Mouse (Mus musculus) embryonic facial prominence, embryonic 12.5 days (tissue): Measurements from ENCODE around the gene Foxo1. TPM values are rescaled to one million over a fixed set of nuclear protein-coding genes. Genes with fewer than 3 reads are reported as not detected.
A peak's percentile ranks its signal among the peaks of the same experiment; 100 is the strongest.

ENCODE experiments used
- ATAC-seq: fragments of 200-750 bp; cut with Nextera tagmentation; 2 replicates; pipeline ENCODE4 v1.8.0; 2017; ENCODE audit not compliant: insufficient number of reproducible peaks, insufficient read depth, low FRiP score, low TSS enrichment
- H3K27ac ChIP-seq: fragments of 300-500 bp; sonication (generic); 2 replicates; pipeline ENCODE4 v1.5.1; 2016; ENCODE audit warnings: mild to moderate bottlenecking
- H3K27me3 ChIP-seq: fragments of 300-500 bp; sonication (generic); 2 replicates; pipeline ENCODE4 v1.6.1; 2016; ENCODE audit warnings: mild to moderate bottlenecking, moderate library complexity
- H3K36me3 ChIP-seq: fragments of 300-500 bp; sonication (generic); 2 replicates; pipeline ENCODE4 v1.6.1; 2016; ENCODE audit warnings: mild to moderate bottlenecking
- H3K4me1 ChIP-seq: fragments of 300-500 bp; sonication (generic); 2 replicates; pipeline ENCODE4 v1.6.1; 2016
- H3K4me2 ChIP-seq: fragments of 300-500 bp; sonication (generic); replicated peaks from 2 replicates; pipeline ENCODE4 v1.6.1; 2016; ENCODE audit warnings: mild to moderate bottlenecking, moderate library complexity
- H3K4me3 ChIP-seq: fragments of 300-500 bp; sonication (generic); 2 replicates; pipeline ENCODE4 v1.5.1; 2016; ENCODE audit warnings: mild to moderate bottlenecking
- H3K9ac ChIP-seq: fragments of 300-500 bp; sonication (generic); 2 replicates; pipeline ENCODE4 v1.6.1; 2016; ENCODE audit warnings: mild to moderate bottlenecking, moderate library complexity
- H3K9me3 ChIP-seq: fragments of 300-500 bp; sonication (generic); 2 replicates; pipeline ENCODE4 v1.6.1; 2016; ENCODE audit warnings: mild to moderate bottlenecking, moderate library complexity
- WGBS: fragments of 180-500 bp; shearing (Covaris S2); methylation state at CpG from one replicate; pipeline ENCODE4 v1.1.7; 2016; 5-methylcytosine and 5-hydroxymethylcytosine counted together
- polyA plus RNA-seq: library from polyadenylated mRNA; unstranded; fragments of >200 nt; fragmentation: Nextera tagmentation; extraction: Ambion mirVana; gene quantifications from 2 replicates; pipeline ENCODE4 v1.2.1, GENCODE M21; 2016

The Foxo1 gene
- polyA plus RNA-seq, 1 experiment from 2014 or later: 7.7 TPM

GRCm38 (mm10) chr3:52269514-52270351 is 1.6 kb downstream of the Foxo1 start:
- peak overlapping the region; percentile 96 for H3K4me2 ChIP-seq
- H3K36me3 ChIP-seq: no peaks in the 10 kb centered on the region
- peak overlapping the region; percentile 47; the same call in 1 of the 2 replicates for H3K27ac ChIP-seq
- ATAC-seq: no peak
- H3K4me1 ChIP-seq: peaks cover 11% of the 10 kb centered on the region; the same call in 1 of the 2 replicates
- H3K9me3 ChIP-seq: no peaks in the 10 kb centered on the region
- H3K9ac ChIP-seq: peak overlapping the region; percentile 77
- H3K4me3 ChIP-seq: peak overlapping the region; percentile 84
- H3K27me3 ChIP-seq: peaks cover 29% of the 10 kb centered on the region
- under 1% methylated on average over 55 of the region's 55 CpGs for WGBS

DNA sequence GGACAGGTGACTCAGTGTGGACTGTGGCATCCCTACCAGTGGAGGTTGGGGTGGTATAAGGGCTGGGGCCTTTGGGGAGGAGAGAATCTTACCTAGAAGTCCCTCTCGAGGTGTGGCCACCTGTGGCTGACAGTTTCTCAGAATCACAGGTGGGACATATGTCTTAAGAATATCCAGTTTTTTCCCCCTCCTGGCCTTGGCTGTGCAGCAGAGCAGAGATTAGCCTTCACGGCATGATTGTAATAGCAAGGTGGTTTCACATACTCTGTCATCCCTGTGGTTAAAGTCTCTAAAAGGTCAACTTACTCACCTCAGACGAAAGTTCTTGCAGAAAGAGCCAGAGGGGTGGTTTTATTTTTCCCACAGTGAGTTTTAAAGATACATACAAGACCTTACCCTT is 2.4 kb downstream of the Foxo1 start:
- H3K4me3 ChIP-seq: peak overlapping the region; percentile 84
- ATAC-seq: no peak
- H3K36me3 ChIP-seq: no peaks in the 10 kb centered on the region
- 10% methylated on average over 3 of the region's 3 CpGs for WGBS
- peak overlapping the region; percentile 77; the same call in 1 of the 2 replicates for H3K9ac ChIP-seq
- H3K27ac ChIP-seq: no peak overlapping the region
- peaks cover 11% of the 10 kb centered on the region; the same call in 1 of the 2 replicates for H3K4me1 ChIP-seq
- peak overlapping the region; percentile 96 for H3K4me2 ChIP-seq
- H3K9me3 ChIP-seq: no peaks in the 10 kb centered on the region
- peaks cover 25% of the 10 kb centered on the region for H3K27me3 ChIP-seq

DNA sequence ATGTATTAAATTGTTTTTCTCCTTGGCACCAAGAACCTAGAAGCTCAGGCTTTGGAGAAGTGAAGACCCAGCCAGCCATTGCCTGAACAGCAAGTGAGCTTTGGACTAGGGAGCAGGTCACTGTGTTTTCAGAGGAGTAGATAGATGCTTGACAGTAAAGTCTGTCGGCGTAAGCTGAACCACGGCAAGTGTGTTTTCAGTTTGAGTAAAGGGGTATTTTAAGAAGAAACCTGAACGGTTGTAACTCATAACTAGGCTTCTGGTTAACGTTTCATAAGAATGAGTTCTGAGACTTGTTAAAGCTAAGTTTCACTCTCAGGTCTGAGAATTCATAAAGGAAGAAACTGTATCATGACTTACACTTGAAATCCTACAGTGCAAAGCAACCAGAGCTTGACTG is 3.2 kb downstream of the Foxo1 start:
- Histone ChIP-seq H3K27ac (no peak overlapping the region), H3K27me3 (peaks cover 16% of the 10 kb centered on the region), H3K4me1 (peaks cover 11% of the 10 kb centered on the region; the same call in 1 of the 2 replicates), H3K9ac (no peak overlapping the region), H3K4me2 (0 out of 2 replicates have a peak overlapping the region, but pooled peaks have one; percentile 96), H3K36me3 (no peaks in the 10 kb centered on the region), H3K4me3 (no peak overlapping the region), H3K9me3 (no peaks in the 10 kb centered on the region)
- no peak for ATAC-seq
- 57% methylated on average over 5 of the region's 5 CpGs for WGBS

- no peak overlapping the region for H3K9ac ChIP-seq
- H3K36me3 ChIP-seq: no peaks in the 10 kb centered on the region
- no peak overlapping the region for H3K4me3 ChIP-seq
- H3K9me3 ChIP-seq: no peaks in the 10 kb centered on the region
- no peak overlapping the region for H3K4me2 ChIP-seq
- 53% methylated on average over 8 of the region's 8 CpGs for WGBS
- H3K4me1 ChIP-seq: peaks cover 7% of the 10 kb centered on the region; the same call in 1 of the 2 replicates
- peaks cover 12% of the 10 kb centered on the region for H3K27me3 ChIP-seq
- ATAC-seq: no peak
- no peak overlapping the region for H3K27ac ChIP-seq
Observed at GRCm38 (mm10) chr3:52272376-52272865, 4.3 kb downstream of the Foxo1 start.

DNA sequence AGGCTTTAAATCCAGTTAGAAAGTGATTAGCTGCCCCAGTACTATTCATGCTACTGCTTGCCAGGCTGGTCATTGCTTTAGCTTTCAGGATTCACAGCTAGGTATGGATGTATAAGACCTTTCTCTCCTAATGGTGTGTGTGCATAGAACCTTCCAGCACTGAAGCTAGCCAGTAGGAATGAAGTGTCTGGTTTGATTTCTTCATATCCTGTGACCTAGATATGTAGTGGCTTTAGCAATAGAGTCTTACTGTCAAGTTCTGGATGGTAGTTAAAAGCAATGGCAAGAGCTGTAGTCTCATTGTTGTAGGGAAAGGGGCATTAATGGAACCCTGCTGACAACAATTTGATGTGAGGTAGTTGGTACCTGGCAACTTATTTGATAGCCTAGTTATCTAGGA is 6.3 kb downstream of the Foxo1 start:
- Histone ChIP-seq H3K27ac (no peak overlapping the region), H3K36me3 (no peaks in the 10 kb centered on the region), H3K9me3 (no peaks in the 10 kb centered on the region), H3K27me3 (peaks cover 8% of the 10 kb centered on the region), H3K4me1 (peaks cover 7% of the 10 kb centered on the region; the same call in 1 of the 2 replicates), H3K4me2 (no peak overlapping the region), H3K9ac (no peak overlapping the region), H3K4me3 (no peak overlapping the region)
- no peak for ATAC-seq

GRCm38 (mm10) chr3:52275037-52275555 is 7.0 kb downstream of the Foxo1 start:
- no peaks in the 10 kb centered on the region for H3K9me3 ChIP-seq

GRCm38 (mm10) chr3:52280681-52281080 is 12.5 kb downstream of the Foxo1 start:
- Histone ChIP-seq H3K27ac (no peak overlapping the region), H3K4me1 (0 out of 2 replicates have a peak, but pooled peaks cover 3% of the 10 kb centered on the region), H3K9ac (no peak overlapping the region), H3K9me3 (no peaks in the 10 kb centered on the region), H3K27me3 (no peaks in the 10 kb centered on the region), H3K36me3 (no peaks in the 10 kb centered on the region), H3K4me3 (no peak overlapping the region), H3K4me2 (no peak overlapping the region)
- WGBS: 83% methylated on average over 1 of the region's 1 CpGs
- no peak for ATAC-seq

More at GRCm38 (mm10) chr3:52275037-52275555, 7.0 kb downstream of the Foxo1 start:
- Histone ChIP-seq H3K4me1 (peaks cover 6% of the 10 kb centered on the region; the same call in 1 of the 2 replicates), H3K27ac (no peak overlapping the region), H3K4me3 (no peak overlapping the region), H3K4me2 (no peak overlapping the region), H3K9ac (no peak overlapping the region), H3K36me3 (no peaks in the 10 kb centered on the region), H3K27me3 (peaks cover 8% of the 10 kb centered on the region)
- ATAC-seq: no peak
- 83% methylated on average over 9 of the region's 9 CpGs for WGBS

DNA sequence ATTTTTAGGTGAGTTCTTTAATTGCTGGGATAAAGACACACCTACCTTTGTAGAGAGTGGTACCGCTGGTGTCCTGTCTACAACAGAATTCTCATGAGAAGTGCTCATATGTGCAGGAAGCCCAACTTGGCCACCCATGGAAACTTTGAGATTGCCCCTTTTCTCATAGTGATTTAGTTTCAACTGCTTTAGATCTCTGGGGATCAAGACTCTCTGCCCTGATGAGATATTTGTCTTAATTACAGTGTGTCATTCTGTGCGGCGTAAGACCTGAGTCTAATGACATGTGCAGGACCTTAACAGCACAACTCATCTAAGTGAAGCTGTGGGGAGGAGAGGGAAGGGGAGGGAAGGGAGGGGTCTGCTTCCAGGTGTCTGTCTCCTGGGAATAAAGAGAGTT is 13.7 kb downstream of the Foxo1 start:
- 0 out of 2 replicates have a peak, but pooled peaks cover 3% of the 10 kb centered on the region for H3K4me1 ChIP-seq
- WGBS: 67% methylated on average over 3 of the region's 3 CpGs
- no peaks in the 10 kb centered on the region for H3K36me3 ChIP-seq
- no peak overlapping the region for H3K27ac ChIP-seq
- no peaks in the 10 kb centered on the region for H3K9me3 ChIP-seq
- ATAC-seq: no peak
- no peak overlapping the region for H3K4me3 ChIP-seq
- no peaks in the 10 kb centered on the region for H3K27me3 ChIP-seq
- H3K4me2 ChIP-seq: no peak overlapping the region
- no peak overlapping the region for H3K9ac ChIP-seq

DNA sequence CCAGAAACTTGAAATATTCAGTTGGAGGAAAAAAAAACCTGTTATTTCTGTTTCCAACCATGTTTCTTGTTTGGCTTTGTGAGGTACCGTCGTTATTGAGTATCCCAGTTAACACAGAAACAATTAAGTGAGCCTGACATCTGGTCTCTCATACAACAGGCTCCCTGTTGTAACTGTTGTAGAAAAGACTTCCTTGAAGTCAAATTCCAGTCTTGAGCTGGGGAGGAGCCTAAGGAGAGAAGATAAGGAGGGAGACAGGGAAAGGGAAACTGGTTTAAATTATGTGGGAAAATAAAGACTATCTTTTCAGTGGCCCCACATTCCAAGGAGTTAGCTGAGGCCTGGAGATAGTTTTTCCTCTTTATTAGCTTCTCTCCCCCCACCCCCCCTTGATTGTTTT is 14.2 kb downstream of the Foxo1 start:
- 0 out of 2 replicates have a peak, but pooled peaks cover 3% of the 10 kb centered on the region for H3K4me1 ChIP-seq
- ATAC-seq: no peak
- no peak overlapping the region for H3K4me2 ChIP-seq
- H3K27me3 ChIP-seq: no peaks in the 10 kb centered on the region
- H3K4me3 ChIP-seq: no peak overlapping the region
- 17% methylated on average over 2 of the region's 2 CpGs for WGBS
- H3K36me3 ChIP-seq: no peaks in the 10 kb centered on the region
- H3K27ac ChIP-seq: no peak overlapping the region
- no peaks in the 10 kb centered on the region for H3K9me3 ChIP-seq
- H3K9ac ChIP-seq: no peak overlapping the region

GRCm38 (mm10) chr3:52283521-52283920 is 15.4 kb downstream of the Foxo1 start:
- Histone ChIP-seq H3K4me1 (0 out of 2 replicates have a peak, but pooled peaks cover 3% of the 10 kb centered on the region), H3K9ac (no peak overlapping the region), H3K27me3 (no peaks in the 10 kb centered on the region), H3K4me2 (no peak overlapping the region), H3K9me3 (no peaks in the 10 kb centered on the region), H3K36me3 (no peaks in the 10 kb centered on the region), H3K27ac (no peak overlapping the region), H3K4me3 (no peak overlapping the region)
- 84% methylated on average over 6 of the region's 6 CpGs for WGBS
- no peak for ATAC-seq

DNA sequence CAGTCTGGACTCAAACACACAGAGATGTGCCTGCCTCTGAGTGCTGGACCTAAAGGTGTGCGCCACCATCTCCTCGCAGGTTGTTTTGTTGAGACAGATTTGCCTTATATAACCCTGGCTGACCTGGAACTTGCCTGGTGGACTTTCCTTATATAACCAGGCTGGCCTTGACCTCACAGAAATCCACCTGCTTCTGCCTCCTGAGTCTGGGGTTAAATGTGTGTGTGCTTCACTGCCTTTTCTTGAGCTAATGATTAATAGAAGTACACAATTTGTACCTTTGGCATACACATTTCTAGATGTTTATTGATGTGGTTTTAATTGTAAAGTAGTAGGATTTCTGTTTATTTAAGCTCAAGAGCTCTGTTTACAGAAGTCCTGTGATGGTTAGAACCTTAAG is 22.7 kb downstream of the Foxo1 start:
- H3K4me1 ChIP-seq: 0 out of 2 replicates have a peak, but pooled peaks cover 8% of the 10 kb centered on the region
- 92% methylated on average over 2 of the region's 2 CpGs for WGBS
- H3K36me3 ChIP-seq: no peaks in the 10 kb centered on the region
- H3K27ac ChIP-seq: no peak overlapping the region
- no peaks in the 10 kb centered on the region for H3K9me3 ChIP-seq
- H3K9ac ChIP-seq: no peak overlapping the region
- no peak for ATAC-seq
- no peak overlapping the region for H3K4me3 ChIP-seq
- H3K4me2 ChIP-seq: no peak overlapping the region
- no peaks in the 10 kb centered on the region for H3K27me3 ChIP-seq

GRCm38 (mm10) chr3:52292498-52292897 is 24.4 kb downstream of the Foxo1 start:
- no peak overlapping the region for H3K4me3 ChIP-seq
- H3K9ac ChIP-seq: no peak overlapping the region
- H3K27me3 ChIP-seq: no peaks in the 10 kb centered on the region
- H3K27ac ChIP-seq: no peak overlapping the region
- H3K9me3 ChIP-seq: no peaks in the 10 kb centered on the region
- H3K36me3 ChIP-seq: no peaks in the 10 kb centered on the region
- no peak for ATAC-seq
- 76% methylated on average over 7 of the region's 7 CpGs for WGBS
- H3K4me1 ChIP-seq: peaks cover 23% of the 10 kb centered on the region
- no peak overlapping the region for H3K4me2 ChIP-seq
